Mouse (Mus musculus) erythroblast, embryonic 14.5 days (primary cell): ENCODE results near the gene Fzd7.

Experiments used
- GATA1 ChIP-seq: IDR thresholded peaks from 2 replicates; pipeline ENCODE4 v1.6.1; 2012; ENCODE audit warnings: low read length, inconsistent platforms, mixed read lengths
- TAL1 ChIP-seq: IDR thresholded peaks from 3 replicates; pipeline ENCODE4 v1.6.1; 2012; ENCODE audit warnings: low read length, inconsistent platforms, mixed read lengths

- no peak for TF ChIP-seq GATA1
- TF ChIP-seq TAL1 = no peak
Measured at GRCm38 (mm10) chr1:59481456-59482291, 550 bp upstream of the Fzd7 start.
